In genomic region chr5:3541871-3542270, GRCm38 (mm10) we compare ENCODE assay signal across 19 mouse cellular contexts.
"Had no signal": no experiment of that assay in that cellular context is flagged by ENCODE, and none has a peak within 500 bp of the region (broad histone marks: within the 10 kb centered on the region; RNA-seq: fewer than 3 reads in every experiment).

No protein-coding gene starts in this region.

- H3K9ac ChIP-seq: lung, embryonic 14.5 days; midbrain, embryonic 12.5 days; neural tube, embryonic 13.5 days; neural tube, embryonic 15.5 days had no signal

- H3K27ac ChIP-seq: midbrain, embryonic 10.5 days; midbrain, embryonic 12.5 days; neural tube, embryonic 13.5 days; neural tube, embryonic 15.5 days had no signal

- DNase-seq: lung, adult 18-20 months; lung, embryonic 14.5 days; lung, postnatal 10 days; lung, postnatal 4 days; midbrain, embryonic 14.5 days; retina, postnatal 1 day; right cerebral cortex, adult 18-20 months; right cerebral cortex, postnatal 25 days; right cerebral cortex, postnatal 4 days; spleen, adult 18-20 months; thymus, adult 2 months; thymus, postnatal 25 days; thymus, postnatal 4 days had no signal

- H3K4me3 ChIP-seq: midbrain, embryonic 10.5 days; midbrain, embryonic 12.5 days; myocyte; neural tube, embryonic 13.5 days; neural tube, embryonic 15.5 days had no signal

- H3K4me2 ChIP-seq: lung, embryonic 14.5 days; midbrain, embryonic 12.5 days; neural tube, embryonic 13.5 days; neural tube, embryonic 15.5 days had no signal

- ATAC-seq: midbrain, embryonic 16.5 days had no signal

- H3K27me3 ChIP-seq: midbrain, embryonic 12.5 days; neural tube, embryonic 13.5 days; neural tube, embryonic 15.5 days had no signal

- H3K9me3 ChIP-seq: midbrain, embryonic 10.5 days; midbrain, embryonic 12.5 days; neural tube, embryonic 13.5 days; neural tube, embryonic 15.5 days had no signal
